Mouse (Mus musculus): Measurements from ENCODE around the gene Gp1ba. TPM values are rescaled to one million over a fixed set of nuclear protein-coding genes. Genes with fewer than 3 reads are reported as not detected.

Gp1ba gene
- total RNA-seq, 1 experiment from 2014 or later, result not detected

DNA sequence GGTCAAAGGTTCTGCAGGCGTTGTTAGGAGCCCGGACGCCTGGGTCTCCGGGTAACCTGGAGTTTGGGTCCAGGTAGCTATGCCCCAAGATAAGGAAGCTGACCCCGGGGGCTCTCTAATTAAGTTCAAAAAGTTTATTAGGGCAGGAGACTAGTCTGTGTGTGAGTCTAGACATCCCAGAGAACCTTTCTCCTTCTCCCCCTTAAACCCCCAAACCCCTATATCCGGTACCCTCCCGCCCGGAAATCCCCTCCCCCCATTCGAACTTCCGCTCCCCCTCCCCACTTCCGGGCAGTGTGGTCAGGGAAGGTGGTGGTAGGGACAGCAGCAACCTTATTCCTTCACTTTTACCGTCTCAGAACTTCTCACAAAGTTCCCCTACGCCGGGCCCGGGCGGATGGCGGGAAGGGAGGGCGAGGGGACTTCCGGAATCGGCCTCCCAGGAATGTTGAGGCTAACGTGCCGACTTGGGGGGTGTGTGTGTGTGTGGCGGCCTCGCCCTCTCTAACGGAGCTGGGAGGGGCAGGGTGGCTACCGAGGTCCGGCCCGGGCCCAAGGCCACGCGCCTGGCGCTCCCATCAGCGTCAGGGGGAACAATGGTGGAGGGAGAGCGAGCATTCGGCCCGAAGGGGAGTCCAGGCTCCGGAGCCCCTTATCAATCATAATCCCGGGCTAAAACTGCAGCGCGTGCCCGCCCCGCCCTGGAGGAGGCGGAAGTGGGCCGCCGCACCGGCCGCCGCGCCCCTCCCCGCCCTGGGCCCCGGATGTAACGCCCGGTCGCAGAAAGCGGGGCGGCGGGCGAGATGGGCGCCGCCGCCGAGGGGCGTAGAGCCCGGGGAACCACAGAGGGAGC is 14.6 kb downstream of the Gp1ba start:
- peak; percentile 77 for DNase-seq

- peak; percentile 87 for DNase-seq
Measured at GRCm38 (mm10) chr11:70654198-70654922, 15.4 kb downstream of the Gp1ba start, which contains the start of gene Pfn1. Pfn1 (minus strand) TSS chr11:70654644.

GRCm38 (mm10) chr11:70654923-70655570 is 16.1 kb downstream of the Gp1ba start:
- DNase-seq, result peak; percentile 88

GRCm38 (mm10) chr11:70655571-70656455 is 16.9 kb downstream of the Gp1ba start:
- peak; percentile 70 for DNase-seq

DNA sequence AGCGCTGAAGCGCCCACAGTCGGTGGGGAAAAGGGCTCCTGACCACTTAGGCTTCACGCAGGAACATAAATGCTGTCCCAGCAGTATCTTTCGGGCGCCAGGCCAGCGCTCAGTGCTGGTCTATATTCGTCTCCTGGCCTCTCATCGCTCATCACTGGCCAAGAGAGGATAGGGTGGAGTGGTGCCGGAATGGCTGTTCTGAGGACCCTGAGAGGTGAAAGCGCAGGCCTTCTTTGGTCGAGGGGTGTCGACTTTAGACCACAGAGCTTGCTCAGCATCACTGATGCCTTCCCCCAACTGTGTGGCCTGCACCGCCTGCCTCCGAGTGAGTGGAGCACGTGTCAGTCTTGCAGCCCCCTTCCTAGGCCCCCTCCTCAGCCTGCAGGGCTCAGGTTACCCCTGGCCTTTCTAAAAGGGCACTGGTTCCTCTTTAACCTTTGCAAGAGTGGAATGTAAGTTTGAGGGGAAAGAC is 17.6 kb downstream of the Gp1ba start:
- peak; percentile 52 for DNase-seq

DNA sequence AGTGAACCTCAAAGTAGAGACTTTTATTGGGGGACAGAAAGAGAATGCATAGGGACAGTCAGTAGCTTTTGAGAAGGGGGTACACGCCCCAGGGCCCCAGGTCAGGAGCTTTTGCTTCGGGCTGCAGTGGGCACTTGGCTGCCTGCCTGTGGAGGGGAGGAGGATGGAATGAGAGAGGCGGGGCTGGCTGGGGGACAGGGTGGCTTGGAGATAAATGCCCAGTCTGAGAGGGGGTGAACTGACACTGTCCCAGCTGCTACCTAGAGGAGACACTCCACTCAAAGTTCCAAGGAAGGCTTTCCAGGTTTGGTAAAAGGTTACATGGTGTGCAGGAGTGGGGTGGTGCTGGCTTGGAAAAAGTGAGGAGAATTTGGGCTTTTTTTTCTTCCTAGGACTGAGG is 18.0 kb downstream of the Gp1ba start, which contains the start of gene Eno3:
TSS of gene Eno3 (plus strand) at position 239 of the 400 bp plus-strand sequence.
- no peak for DNase-seq

DNA sequence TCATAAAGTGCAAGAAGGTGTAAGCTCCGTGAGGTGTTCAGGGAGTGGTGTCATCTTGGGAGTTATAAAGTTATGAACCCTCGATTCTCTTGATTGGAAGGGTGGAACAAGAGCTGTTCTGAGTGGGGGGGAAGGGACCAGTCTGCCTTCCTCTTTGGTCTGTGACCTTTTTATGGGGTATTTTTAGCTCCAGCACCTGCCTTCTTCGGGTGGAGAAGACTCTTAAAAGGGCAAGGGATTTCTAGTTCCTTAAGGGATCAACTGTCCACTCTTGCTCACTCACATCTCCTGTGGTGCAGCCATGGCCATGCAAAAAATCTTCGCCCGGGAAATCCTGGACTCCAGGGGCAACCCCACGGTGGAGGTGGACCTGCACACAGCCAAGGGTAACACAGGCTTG is 18.7 kb downstream of the Gp1ba start:
- DNase-seq, result no peak

GRCm38 (mm10) chr11:70657991-70658390 is 19.1 kb downstream of the Gp1ba start:
- no peak for DNase-seq

GRCm38 (mm10) chr11:70658521-70658920 is 19.6 kb downstream of the Gp1ba start:
- DNase-seq, result no peak

DNA sequence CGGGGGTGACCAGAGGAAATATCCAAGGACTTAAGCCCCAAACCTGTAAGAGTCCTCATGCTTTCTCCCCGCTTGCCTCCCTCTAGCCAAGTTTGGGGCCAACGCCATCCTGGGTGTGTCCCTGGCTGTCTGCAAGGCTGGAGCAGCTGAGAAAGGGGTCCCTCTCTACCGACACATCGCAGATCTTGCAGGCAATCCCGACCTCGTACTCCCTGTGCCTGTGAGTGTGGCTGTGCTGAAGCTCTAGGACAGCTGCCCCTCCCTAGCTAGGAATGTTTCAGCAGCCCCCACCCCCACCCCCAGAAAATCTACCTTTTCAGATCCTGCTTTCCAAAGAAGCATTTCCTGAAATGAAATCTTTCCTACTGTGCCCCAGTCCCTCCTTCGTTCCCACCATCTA is 20.0 kb downstream of the Gp1ba start:
- DNase-seq, result no peak

- DNase-seq, result no peak
Measured at GRCm38 (mm10) chr11:70660571-70660970, 21.6 kb downstream of the Gp1ba start.

GRCm38 (mm10) chr11:70663101-70663500 is 24.2 kb downstream of the Gp1ba start:
- DNase-seq, result no peak

DNA sequence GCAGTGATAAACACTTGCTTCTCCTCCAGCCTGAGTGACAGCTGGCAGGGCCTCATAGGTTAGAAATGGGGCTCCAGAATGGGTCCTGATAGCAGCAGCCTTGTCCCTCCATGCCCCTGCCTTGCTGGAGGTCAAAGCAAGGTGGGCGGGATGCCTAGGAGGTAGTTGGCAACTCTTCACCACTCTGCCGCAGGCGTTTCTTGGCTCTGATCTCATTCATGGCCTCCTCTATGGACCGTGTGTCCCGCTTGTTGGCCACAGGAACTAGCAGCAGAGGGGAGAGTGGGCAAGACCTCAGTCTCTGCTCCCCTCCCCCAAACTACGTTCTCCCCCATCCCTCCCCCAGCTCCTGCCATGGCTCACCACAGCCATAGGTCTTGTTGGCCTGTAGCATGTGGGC is 25.0 kb downstream of the Gp1ba start:
- DNase-seq, result no peak

GRCm38 (mm10) chr11:70664741-70665140 is 25.8 kb downstream of the Gp1ba start:
- no peak for DNase-seq

- DNase-seq, result no peak
Measured at GRCm38 (mm10) chr11:70666687-70667086, 27.8 kb downstream of the Gp1ba start.

- DNase-seq, result no peak
Measured at GRCm38 (mm10) chr11:70667271-70668150, 28.6 kb downstream of the Gp1ba start.

DNA sequence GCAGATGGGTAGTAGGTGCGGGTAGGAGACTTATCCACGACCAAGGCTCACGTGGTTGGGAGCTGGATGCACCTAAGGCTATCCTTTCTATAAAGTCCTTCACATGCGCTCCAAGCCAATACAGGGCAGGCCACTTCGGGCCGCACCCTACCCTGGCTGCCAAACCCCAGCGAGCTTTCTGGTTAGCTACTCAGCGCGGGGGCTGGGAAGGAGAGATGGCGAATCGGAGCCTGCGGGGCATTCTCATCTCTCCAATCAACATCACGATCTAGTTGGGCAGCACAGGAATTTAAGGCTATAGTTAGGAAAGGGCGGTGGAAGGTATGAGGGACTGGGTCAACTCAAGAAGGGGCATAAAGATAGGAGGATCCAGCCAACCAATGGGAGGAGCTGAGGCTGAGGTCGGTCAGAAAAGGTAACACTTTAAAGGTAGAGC is 29.4 kb downstream of the Gp1ba start:
- DNase-seq, result peak; percentile 67

DNA sequence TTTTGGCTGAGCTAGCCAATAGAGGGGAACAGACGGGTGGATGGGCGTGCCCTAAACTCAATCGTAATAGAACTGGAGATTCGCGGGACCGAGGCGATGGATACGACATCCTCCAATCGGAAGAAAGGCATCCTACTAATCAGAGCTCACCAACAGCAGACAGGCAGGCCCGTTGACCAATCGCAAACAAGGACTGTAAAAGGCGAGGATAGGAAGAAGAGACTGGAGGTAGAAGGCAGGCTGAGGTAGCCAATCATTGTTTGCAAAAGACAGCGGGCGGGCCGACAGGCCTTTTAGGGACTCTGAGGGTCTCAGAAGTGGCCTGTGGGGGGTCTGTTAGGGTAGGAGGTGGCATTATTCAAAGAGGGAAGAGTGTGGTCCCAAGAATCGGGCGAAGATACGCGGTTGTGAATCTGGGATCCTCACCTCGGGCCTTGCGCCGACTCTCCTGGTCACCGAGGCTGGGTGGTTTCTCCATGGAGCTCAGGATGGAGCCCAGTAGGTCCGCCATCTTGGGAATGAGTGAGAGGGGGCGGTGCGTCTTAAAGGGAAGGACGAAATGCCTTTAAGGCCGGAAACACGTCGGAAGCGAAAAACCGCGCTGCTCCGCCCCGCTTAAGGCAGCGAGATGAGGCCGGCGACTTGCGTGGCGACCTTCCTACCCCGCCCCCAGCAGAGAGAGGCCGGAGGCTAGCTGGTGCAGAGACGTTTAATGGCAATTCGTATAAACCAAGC is 30.0 kb downstream of the Gp1ba start, which contains the start of gene Spag7:
TSS of gene Spag7 (minus strand) at position 646 of the 735 bp plus-strand sequence.
- peak; percentile 93 for DNase-seq

DNA sequence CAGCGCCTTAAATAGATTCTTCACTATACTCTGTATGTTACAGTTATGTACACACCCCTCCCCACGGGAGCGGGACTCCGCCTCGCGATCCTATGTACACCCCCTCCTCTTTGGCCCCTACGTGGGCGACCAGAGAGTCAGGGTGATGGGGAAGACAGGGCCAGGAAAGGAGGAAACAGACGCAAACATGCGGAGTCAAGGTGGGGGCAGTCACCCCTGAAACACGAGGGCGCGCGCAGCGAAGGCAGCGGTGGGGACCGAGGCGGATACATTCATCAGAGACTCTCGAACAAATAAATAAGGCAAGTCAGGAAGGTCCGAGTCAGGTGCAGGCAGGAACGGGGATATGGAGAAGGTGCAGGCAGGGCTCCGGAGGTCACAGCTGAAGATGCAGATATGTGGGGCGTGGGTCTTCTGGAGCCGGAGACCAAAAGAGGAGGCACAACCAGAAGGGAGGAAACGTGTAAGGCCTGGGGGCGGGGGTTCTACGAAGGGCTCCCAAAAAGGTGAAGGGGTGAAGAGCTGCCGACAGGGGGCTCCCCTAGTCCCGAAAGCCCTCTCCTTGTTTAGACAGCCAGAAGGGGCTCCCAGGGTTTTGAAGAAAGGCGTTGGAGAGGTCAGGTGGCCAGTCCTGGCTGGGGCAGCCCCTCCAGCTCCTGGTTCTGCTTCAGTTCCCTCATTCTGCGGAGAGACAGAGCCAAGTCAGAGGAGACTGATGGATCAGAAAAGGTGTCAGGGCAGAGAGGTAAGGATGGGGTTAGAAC is 30.8 kb downstream of the Gp1ba start:
- peak; percentile 73 for DNase-seq
